Mouse (Mus musculus) liver, adult 2 months (tissue): ENCODE results near the gene Dclk1. TPM values are rescaled to one million over a fixed set of nuclear protein-coding genes. Genes with fewer than 3 reads are reported as not detected.

Experiments
- DNase-seq: peaks from one replicate; pipeline ENCODE4 v3.0.0-alpha.2; 2011; ENCODE audit warnings: low read depth, low spot score; ENCODE audit errors: extremely low read depth
- H3K27ac ChIP-seq: fragments of 200-500 bp; replicated peaks from 2 replicates; pipeline ENCODE4 v1.5.1; 2012; ENCODE audit warnings: low read depth, mild to moderate bottlenecking, control low read depth, inconsistent platforms, low read length; ENCODE audit not compliant: insufficient read depth
- H3K27me3 ChIP-seq: fragments of 200-500 bp; 2 replicates; pipeline ENCODE4 v1.6.1; 2012; ENCODE audit warnings: mild to moderate bottlenecking, moderate library complexity, low read length, inconsistent platforms; ENCODE audit not compliant: control insufficient read depth, insufficient read depth
- H3K36me3 ChIP-seq: fragments of 200-500 bp; 2 replicates; pipeline ENCODE4 v1.6.1; 2012; ENCODE audit warnings: low read length, inconsistent platforms; ENCODE audit not compliant: control insufficient read depth, insufficient read depth
- H3K4me1 ChIP-seq: fragments of 200-500 bp; 2 replicates; pipeline ENCODE4 v1.6.1; 2011; ENCODE audit warnings: low read length; ENCODE audit not compliant: control insufficient read depth, insufficient read depth
- H3K4me3 ChIP-seq: fragments of 200-500 bp; 2 replicates; pipeline ENCODE4 v1.5.1; 2011; ENCODE audit warnings: low read depth, mild to moderate bottlenecking, control low read depth, low read length, moderate library complexity; ENCODE audit not compliant: insufficient read depth
- H3K79me2 ChIP-seq: fragments of 200-500 bp; 2 replicates; pipeline ENCODE4 v1.6.1; 2012; ENCODE audit warnings: inconsistent platforms, mild to moderate bottlenecking, low read length, moderate library complexity; ENCODE audit not compliant: control insufficient read depth, insufficient read depth
- H3K9ac ChIP-seq: fragments of 200-500 bp; 2 replicates; pipeline ENCODE4 v1.6.1; 2012; ENCODE audit warnings: low read depth, mild to moderate bottlenecking, control low read depth, inconsistent platforms, low read length
- CTCF ChIP-seq: fragments of 200-500 bp; IDR thresholded peaks from 2 replicates; pipeline ENCODE4 v1.5.1; 2011; ENCODE audit warnings: low read depth, low read length, control low read depth
- POLR2A ChIP-seq: fragments of 200-500 bp; IDR thresholded peaks from 2 replicates; pipeline ENCODE4 v1.6.1; 2011; ENCODE audit warnings: low read length, control low read depth; ENCODE audit not compliant: insufficient read depth; ENCODE audit errors: extremely low read depth
- WGBS: fragments of 180-500 bp; shearing (Covaris S2); methylation state at CpG from one replicate; pipeline ENCODE4 v1.1.7; 2018; 5-methylcytosine and 5-hydroxymethylcytosine counted together
- polyA plus RNA-seq: library from polyadenylated mRNA; depleted of rRNA; stranded (reverse); fragments of >200 nt; gene quantifications from 2 replicates; pipeline ENCODE4 v1.2.3, GENCODE M21; 2012
- total RNA-seq: library from RNA; depleted of rRNA; stranded (reverse); fragments of >200 nt; gene quantifications from 2 replicates; pipeline ENCODE4 v1.2.3, GENCODE M21; 2014

Gene Dclk1
- total and polyA plus RNA-seq, 2 experiments: 0.46 TPM; not detected in 1

GRCm38 (mm10) chr3:55292783-55293430 is 50.7 kb downstream of the Dclk1 start:
- Histone ChIP-seq H3K79me2 (no peaks in the 10 kb centered on the region), H3K36me3 (no peaks in the 10 kb centered on the region), H3K4me3 (no peak overlapping the region), H3K4me1 (no peaks in the 10 kb centered on the region), H3K9ac (no peak overlapping the region), H3K27ac (no peak overlapping the region), H3K27me3 (no peaks in the 10 kb centered on the region)
- DNase-seq: no peak
- TF ChIP-seq CTCF: no peak
- no peak for TF ChIP-seq POLR2A
- 86% methylated on average over 10 of the region's 10 CpGs for WGBS

DNA sequence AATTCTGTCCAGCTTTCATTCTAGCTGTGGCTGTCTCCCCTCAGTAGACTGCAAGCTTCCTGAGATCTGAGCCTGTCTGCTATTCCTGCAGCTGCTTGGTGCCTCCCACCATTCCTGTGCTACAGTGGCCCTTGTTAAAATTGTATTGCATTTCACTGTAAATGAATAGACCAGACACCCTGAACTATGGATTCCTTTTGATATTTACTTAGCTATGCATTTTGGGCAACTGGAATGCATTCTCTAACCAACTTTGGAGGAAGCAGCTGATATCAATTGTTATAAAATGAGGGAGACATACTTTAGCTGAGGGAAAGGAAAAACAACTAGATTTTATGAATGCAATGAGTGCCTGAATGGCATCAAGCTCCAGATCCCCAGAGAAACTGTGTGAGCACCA is 63.5 kb downstream of the Dclk1 start:
- Histone ChIP-seq H3K4me1 (no peaks in the 10 kb centered on the region), H3K27ac (no peak overlapping the region), H3K4me3 (no peak overlapping the region), H3K79me2 (no peaks in the 10 kb centered on the region), H3K36me3 (no peaks in the 10 kb centered on the region), H3K9ac (no peak overlapping the region), H3K27me3 (no peaks in the 10 kb centered on the region)
- no peak for DNase-seq
- TF ChIP-seq POLR2A: no peak
- no peak for TF ChIP-seq CTCF

DNA sequence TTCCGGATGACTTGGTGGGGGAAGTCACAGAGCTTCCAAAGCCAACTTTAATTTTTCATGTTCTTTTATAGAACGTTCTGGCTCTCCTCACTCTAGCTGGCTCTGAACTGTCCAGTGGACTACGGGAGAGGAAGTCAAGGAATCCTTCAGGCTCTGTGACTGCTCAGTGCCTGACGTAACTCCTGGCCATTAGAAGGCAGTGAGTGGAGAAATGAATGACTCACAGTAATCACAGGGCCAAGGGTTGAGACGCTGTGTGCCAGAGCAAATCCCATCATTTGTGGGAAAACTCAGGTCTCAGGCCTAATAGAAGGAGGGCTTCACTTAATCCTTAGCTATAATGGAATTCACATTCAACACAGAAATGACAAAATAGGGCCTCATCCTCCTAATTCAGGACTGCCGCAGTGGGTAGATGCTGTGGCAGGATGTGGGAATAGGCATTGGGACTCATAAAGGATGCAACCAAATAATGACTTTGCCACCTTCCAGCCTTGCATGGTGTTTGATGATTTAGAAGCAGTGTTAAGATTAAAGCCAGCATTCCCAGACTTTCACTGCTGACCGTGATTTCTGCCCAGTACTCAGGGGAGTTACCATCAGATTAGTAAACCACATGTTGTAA is 65.5 kb downstream of the Dclk1 start:
- Histone ChIP-seq H3K79me2 (no peaks in the 10 kb centered on the region), H3K36me3 (no peaks in the 10 kb centered on the region), H3K9ac (no peak overlapping the region), H3K27ac (no peak overlapping the region), H3K4me1 (no peaks in the 10 kb centered on the region), H3K27me3 (no peaks in the 10 kb centered on the region), H3K4me3 (no peak overlapping the region)
- WGBS: 84% methylated on average over 7 of the region's 7 CpGs
- DNase-seq: no peak
- TF ChIP-seq POLR2A (no peak), CTCF (no peak)

- Histone ChIP-seq H3K4me3 (no peak overlapping the region), H3K27ac (no peak overlapping the region), H3K27me3 (no peaks in the 10 kb centered on the region), H3K9ac (no peak overlapping the region), H3K4me1 (no peaks in the 10 kb centered on the region), H3K36me3 (no peaks in the 10 kb centered on the region), H3K79me2 (no peaks in the 10 kb centered on the region)
- 84% methylated on average over 8 of the region's 8 CpGs for WGBS
- no peak for TF ChIP-seq CTCF
- no peak for TF ChIP-seq POLR2A
- DNase-seq: no peak
Observed at GRCm38 (mm10) chr3:55309961-55310360, 67.8 kb downstream of the Dclk1 start.

GRCm38 (mm10) chr3:55315827-55316226 is 73.7 kb downstream of the Dclk1 start:
- no peaks in the 10 kb centered on the region for H3K36me3 ChIP-seq
- no peak overlapping the region for H3K27ac ChIP-seq
- no peak for TF ChIP-seq POLR2A
- H3K4me1 ChIP-seq: no peaks in the 10 kb centered on the region
- no peaks in the 10 kb centered on the region for H3K27me3 ChIP-seq
- H3K4me3 ChIP-seq: no peak overlapping the region
- 84% methylated on average over 8 of the region's 8 CpGs for WGBS
- no peak overlapping the region for H3K9ac ChIP-seq
- no peak for DNase-seq
- H3K79me2 ChIP-seq: no peaks in the 10 kb centered on the region

DNA sequence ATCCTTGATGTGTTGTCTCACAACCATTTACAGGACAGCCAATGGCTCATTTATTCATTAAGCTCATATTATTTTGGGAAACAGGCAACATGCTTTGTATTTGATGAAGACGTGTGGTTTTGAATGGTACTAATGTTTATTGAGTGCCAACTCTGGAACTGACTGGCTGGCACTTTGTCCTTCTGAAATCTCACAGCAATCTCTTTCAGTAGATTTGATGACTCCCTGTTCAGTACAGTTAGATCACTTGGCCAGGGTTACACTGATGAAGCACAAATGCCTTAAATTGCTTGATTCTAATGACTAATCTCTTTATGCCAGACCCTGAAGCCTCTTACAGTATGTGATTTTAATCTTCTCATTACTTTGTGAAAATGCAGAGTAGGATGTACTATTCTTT is 75.9 kb downstream of the Dclk1 start:
- Histone ChIP-seq H3K27me3 (no peaks in the 10 kb centered on the region), H3K27ac (no peak overlapping the region), H3K79me2 (no peaks in the 10 kb centered on the region), H3K9ac (no peak overlapping the region), H3K36me3 (no peaks in the 10 kb centered on the region), H3K4me3 (no peak overlapping the region), H3K4me1 (no peaks in the 10 kb centered on the region)
- TF ChIP-seq POLR2A (no peak), CTCF (no peak)
- DNase-seq: no peak
- 68% methylated on average over 1 of the region's 1 CpGs for WGBS
